Mouse (Mus musculus): ENCODE results near the gene Sult2a8. TPM values are rescaled to one million over a fixed set of nuclear protein-coding genes. Genes with fewer than 3 reads are reported as not detected.
"Not testable (repeated sequence)": the region's sequence is repeated elsewhere in the genome, so short reads cannot be mapped to it uniquely, and the experiment has no call there.

Sult2a8 gene
- polyA plus RNA-seq (2011; ENCODE audit: insufficient read length, low read depth, missing spikeins) = not detected in 2 replicates

- TF ChIP-seq CTCF (IDR thresholded peaks at IDR 0.05; ENCODE audit: borderline replicate concordance, insufficient read depth, low read length) = no peak
- TF ChIP-seq POLR2A (IDR thresholded peaks at IDR 0.05; ENCODE audit: low read depth, low read length) = no peak
- Histone ChIP-seq H3K4me3 (ENCODE audit: insufficient read depth, low read length) (no peak within 1 kb of the TSS), H3K27ac (ENCODE audit: insufficient read depth, low read length) (no peak within 1 kb of the TSS), H3K4me1 (ENCODE audit: control insufficient read depth, insufficient read depth, low read length) (no peaks in the 10 kb centered on the region)
These were observed at the start of gene Sult2a8 for GRCm38 (mm10) chr7:14446534-14446933. Sult2a8 (minus strand) TSS chr7:14446769.

- TF ChIP-seq POLR2A (IDR thresholded peaks at IDR 0.05; ENCODE audit: low read depth, low read length) (no peak), CTCF (IDR thresholded peaks at IDR 0.05; ENCODE audit: borderline replicate concordance, insufficient read depth, low read length) (no peak)
- H3K27ac ChIP-seq (ENCODE audit: insufficient read depth, low read length) = no peak within 1 kb of the TSS
- no peak within 1 kb of the TSS for H3K4me3 ChIP-seq (ENCODE audit: insufficient read depth, low read length)
- H3K4me1 ChIP-seq (ENCODE audit: control insufficient read depth, insufficient read depth, low read length) = no peaks in the 10 kb centered on the region
These were observed 47.6 kb upstream of the Sult2a8 start, which contains the start of gene Sult2a7 for GRCm38 (mm10) chr7:14494130-14494529. Sult2a7 (minus strand) TSS chr7:14494230.

- Histone ChIP-seq H3K4me1 (ENCODE audit: control insufficient read depth, insufficient read depth, low read length) (no peaks in the 10 kb centered on the region), H3K4me3 (ENCODE audit: insufficient read depth, low read length) (no peak overlapping the region), H3K27ac (ENCODE audit: insufficient read depth, low read length) (no peak overlapping the region)
- TF ChIP-seq CTCF (IDR thresholded peaks at IDR 0.05; ENCODE audit: borderline replicate concordance, insufficient read depth, low read length) = no peak
- TF ChIP-seq POLR2A (IDR thresholded peaks at IDR 0.05; ENCODE audit: low read depth, low read length) = no peak
These were observed 46.3 kb upstream of the Sult2a8 start for GRCm38 (mm10) chr7:14492886-14493285.

GRCm38 (mm10) chr7:14439581-14439980, 7.0 kb downstream of the Sult2a8 start:
- no peak overlapping the region for H3K27ac ChIP-seq (ENCODE audit: insufficient read depth, low read length)
- no peak overlapping the region for H3K4me3 ChIP-seq (ENCODE audit: insufficient read depth, low read length)
- no peak for TF ChIP-seq POLR2A (IDR thresholded peaks at IDR 0.05; ENCODE audit: low read depth, low read length)
- no peak for TF ChIP-seq CTCF (IDR thresholded peaks at IDR 0.05; ENCODE audit: borderline replicate concordance, insufficient read depth, low read length)
- no peaks in the 10 kb centered on the region for H3K4me1 ChIP-seq (ENCODE audit: control insufficient read depth, insufficient read depth, low read length)

GRCm38 (mm10) chr7:14438484-14438883, 8.1 kb downstream of the Sult2a8 start:
- H3K27ac ChIP-seq (ENCODE audit: insufficient read depth, low read length) = no peak overlapping the region
- no peaks in the 10 kb centered on the region for H3K4me1 ChIP-seq (ENCODE audit: control insufficient read depth, insufficient read depth, low read length)
- TF ChIP-seq POLR2A (IDR thresholded peaks at IDR 0.05; ENCODE audit: low read depth, low read length) (no peak), CTCF (IDR thresholded peaks at IDR 0.05; ENCODE audit: borderline replicate concordance, insufficient read depth, low read length) (no peak)
- no peak overlapping the region for H3K4me3 ChIP-seq (ENCODE audit: insufficient read depth, low read length)

GRCm38 (mm10) chr7:14438029-14438428, 8.5 kb downstream of the Sult2a8 start:
- H3K27ac ChIP-seq (ENCODE audit: insufficient read depth, low read length) = no peak overlapping the region
- H3K4me3 ChIP-seq (ENCODE audit: insufficient read depth, low read length) = no peak overlapping the region
- no peak for TF ChIP-seq CTCF (IDR thresholded peaks at IDR 0.05; ENCODE audit: borderline replicate concordance, insufficient read depth, low read length)
- no peak for TF ChIP-seq POLR2A (IDR thresholded peaks at IDR 0.05; ENCODE audit: low read depth, low read length)
- H3K4me1 ChIP-seq (ENCODE audit: control insufficient read depth, insufficient read depth, low read length) = no peaks in the 10 kb centered on the region

- not testable (repeated sequence) for H3K4me1 ChIP-seq (ENCODE audit: control insufficient read depth, insufficient read depth, low read length); H3K27ac ChIP-seq (ENCODE audit: insufficient read depth, low read length); H3K4me3 ChIP-seq (ENCODE audit: insufficient read depth, low read length)
These were observed 47.2 kb downstream of the Sult2a8 start for GRCm38 (mm10) chr7:14399363-14399762.

GRCm38 (mm10) chr7:14396462-14396861, 50.1 kb downstream of the Sult2a8 start:
- H3K27ac ChIP-seq (ENCODE audit: insufficient read depth, low read length) = no peak overlapping the region
- no peak overlapping the region for H3K4me3 ChIP-seq (ENCODE audit: insufficient read depth, low read length)
- TF ChIP-seq CTCF (IDR thresholded peaks at IDR 0.05; ENCODE audit: borderline replicate concordance, insufficient read depth, low read length) (no peak), POLR2A (IDR thresholded peaks at IDR 0.05; ENCODE audit: low read depth, low read length) (no peak)
- no peaks in the 10 kb centered on the region for H3K4me1 ChIP-seq (ENCODE audit: control insufficient read depth, insufficient read depth, low read length)

Other genes with a start within 250 kb of the Sult2a8 start
- not detected in 2 replicates for gene Sult2a6, start 191.9 kb downstream of the Sult2a8 start, polyA plus RNA-seq (2011; ENCODE audit: insufficient read length, low read depth, missing spikeins)
- gene Obox8, start 113.2 kb downstream of the Sult2a8 start, polyA plus RNA-seq (2011; ENCODE audit: insufficient read length, low read depth, missing spikeins) = not detected in 2 replicates
- gene Sult2a7, start 47.5 kb upstream of the Sult2a8 start, polyA plus RNA-seq (2011; ENCODE audit: insufficient read length, low read depth, missing spikeins) = not detected in 2 replicates
- gene Vmn1r90, start 116.7 kb upstream of the Sult2a8 start, polyA plus RNA-seq (2011; ENCODE audit: insufficient read length, low read depth, missing spikeins) = 0.30 and 0.56 TPM in 2 replicates
- gene Obox7, start 212.7 kb upstream of the Sult2a8 start, polyA plus RNA-seq (2011; ENCODE audit: insufficient read length, low read depth, missing spikeins) = not detected in 2 replicates